Mouse (Mus musculus) spleen, adult 12 weeks (tissue): ENCODE data around the gene Urgcp.
"Not testable (repeated sequence)": the region's sequence is repeated elsewhere in the genome, so short reads cannot be mapped to it uniquely, and the experiment has no call there.

Experiments used
- DNase-seq: peaks from one replicate; pipeline ENCODE4 v3.0.0; 2022; ENCODE audit warnings: low spot score

Urgcp gene

DNA sequence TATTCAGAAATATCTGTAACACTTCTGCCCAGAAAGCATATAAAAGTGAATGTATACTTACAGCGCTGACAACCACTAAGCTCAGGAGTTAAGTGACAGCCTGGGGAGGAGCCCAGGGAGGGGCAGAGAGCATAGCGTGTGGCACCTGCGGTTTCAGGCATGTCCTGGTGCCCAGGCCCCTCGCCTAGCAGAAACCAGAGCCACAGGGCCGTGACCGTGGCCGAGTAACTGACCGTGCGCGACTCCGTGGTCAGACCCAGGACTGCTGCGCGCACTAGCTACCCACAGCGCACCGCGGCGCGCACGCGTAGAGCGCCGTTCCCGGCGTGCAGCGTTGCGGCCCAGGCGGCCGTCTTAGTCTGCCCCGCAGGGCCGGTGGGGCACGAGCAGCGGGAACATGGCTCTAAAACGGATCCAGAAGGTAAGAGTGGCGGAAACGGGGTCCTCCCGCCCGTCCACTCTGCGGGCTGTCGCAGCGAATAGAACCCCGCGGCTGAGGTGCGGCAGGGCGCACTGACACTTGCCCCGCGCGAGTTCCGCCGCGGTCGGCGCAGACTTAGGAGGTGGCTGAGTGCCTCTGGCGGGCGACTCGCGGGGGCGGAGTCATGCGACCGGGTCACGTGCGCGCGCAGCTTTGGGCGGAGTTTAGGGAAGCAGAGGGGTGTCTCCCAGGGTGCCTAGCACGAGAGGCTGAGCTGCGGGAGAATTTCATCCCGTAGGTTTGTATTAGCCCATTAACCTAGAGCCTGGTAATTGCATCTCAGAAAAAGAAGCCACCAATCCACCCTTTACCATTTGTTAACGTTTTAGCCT is at the start of gene Urgcp:
Urgcp (minus strand) TSS at position 557 of the 813 bp plus-strand sequence.
- DNase-seq: peak; percentile 81

DNA sequence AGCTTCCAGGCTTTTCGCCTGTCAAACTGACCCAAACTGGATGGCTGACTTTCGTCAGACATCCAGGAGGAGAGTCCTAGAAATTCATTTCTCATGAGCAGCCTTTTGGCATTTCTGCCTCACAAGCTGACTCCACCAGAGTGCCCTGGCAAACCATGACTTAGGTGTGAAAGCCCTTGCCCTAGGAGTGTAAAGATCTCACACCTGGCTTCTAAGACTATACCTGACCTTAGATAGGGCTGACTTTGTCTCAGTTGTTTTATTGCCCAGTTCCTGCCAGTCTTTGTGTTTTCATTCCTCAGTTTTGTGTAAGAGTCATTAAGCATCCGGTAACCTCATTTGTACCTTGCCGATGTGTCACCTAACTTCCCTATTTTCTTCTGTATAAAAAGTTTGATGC is 47.3 kb upstream of the Urgcp start:
- DNase-seq: not testable (repeated sequence)

DNA sequence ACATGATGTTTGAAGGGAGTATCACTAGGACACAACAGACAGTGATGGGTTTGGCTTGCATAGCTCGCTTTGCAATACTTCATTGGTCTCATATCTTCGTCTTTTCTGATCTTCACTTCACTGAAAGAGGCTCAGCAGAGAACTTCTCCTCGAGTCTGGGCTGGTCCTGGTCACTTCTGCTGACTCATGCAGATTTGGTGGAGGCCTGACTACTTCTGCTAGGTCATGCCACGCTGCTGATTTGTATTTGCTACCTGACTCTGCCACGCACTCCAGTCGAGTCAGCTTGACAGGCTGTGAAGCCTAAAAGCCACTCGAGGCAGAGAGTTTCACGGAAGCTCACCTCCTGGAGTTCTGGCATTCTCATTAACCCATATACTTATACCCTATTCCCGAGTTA is 45.8 kb upstream of the Urgcp start:
- DNase-seq: no peak

DNA sequence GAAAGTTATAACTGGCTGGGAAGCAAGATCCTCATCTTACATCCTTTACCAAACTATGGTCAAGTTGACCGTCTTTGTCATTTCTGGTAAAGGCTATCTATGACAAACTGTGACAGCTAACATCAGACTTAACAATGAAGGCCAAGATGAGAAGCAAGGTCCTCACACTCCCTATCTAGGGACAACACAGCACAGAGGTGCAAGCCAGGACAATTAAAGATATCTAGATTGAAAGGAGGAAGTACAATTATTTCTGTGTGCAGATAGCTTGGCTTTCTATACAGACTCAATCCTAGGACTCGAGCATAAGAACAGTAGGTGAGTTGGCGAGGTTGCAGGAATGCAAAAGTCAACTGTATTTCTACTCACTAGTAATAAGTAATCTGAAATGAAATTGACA is 43.5 kb upstream of the Urgcp start:
- no peak for DNase-seq

DNA sequence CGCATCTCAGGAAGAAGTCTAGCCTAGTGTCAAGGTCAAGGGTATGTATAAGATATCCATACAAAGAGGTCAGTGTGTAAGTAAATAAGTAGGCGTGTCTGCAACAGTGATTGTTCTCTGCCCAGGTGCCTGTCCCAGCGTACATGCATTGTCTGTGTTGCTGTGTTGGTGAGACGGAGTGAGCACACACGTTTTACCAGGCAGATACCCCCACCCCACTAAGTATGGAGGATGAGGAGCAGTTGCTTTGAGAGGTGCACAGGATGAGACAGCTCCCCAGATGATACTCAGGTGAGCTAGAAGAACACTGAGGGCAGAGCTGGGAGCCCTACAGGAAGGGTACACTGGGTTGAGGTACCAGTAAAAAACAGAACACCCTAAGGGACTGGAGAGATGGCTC is 42.0 kb upstream of the Urgcp start:
- DNase-seq: no peak

DNA sequence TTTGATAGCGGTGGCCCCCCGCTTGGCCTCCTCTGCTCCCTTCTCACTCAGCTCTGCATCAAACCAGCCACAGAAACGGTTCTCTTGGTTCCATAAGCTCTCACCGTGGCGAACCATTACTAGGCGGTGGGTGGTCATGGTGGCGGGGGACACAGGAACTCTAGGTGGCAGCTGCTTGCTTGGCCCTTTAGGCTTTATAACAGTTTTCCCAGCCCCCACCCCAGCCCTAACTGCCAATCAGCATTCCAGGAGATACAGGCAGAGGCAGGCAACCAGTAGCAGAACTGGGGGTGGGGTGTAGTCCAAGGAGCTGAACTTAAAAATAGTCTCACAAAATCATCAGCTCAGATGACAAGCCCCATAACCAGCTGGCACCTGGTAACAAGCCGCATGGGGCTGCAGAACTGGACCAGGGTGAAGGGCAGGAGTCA is 41.4 kb upstream of the Urgcp start, which contains the start of gene Pgam2:
Pgam2 (minus strand) TSS at position 183 of the 431 bp plus-strand sequence.
- no peak for DNase-seq

DNA sequence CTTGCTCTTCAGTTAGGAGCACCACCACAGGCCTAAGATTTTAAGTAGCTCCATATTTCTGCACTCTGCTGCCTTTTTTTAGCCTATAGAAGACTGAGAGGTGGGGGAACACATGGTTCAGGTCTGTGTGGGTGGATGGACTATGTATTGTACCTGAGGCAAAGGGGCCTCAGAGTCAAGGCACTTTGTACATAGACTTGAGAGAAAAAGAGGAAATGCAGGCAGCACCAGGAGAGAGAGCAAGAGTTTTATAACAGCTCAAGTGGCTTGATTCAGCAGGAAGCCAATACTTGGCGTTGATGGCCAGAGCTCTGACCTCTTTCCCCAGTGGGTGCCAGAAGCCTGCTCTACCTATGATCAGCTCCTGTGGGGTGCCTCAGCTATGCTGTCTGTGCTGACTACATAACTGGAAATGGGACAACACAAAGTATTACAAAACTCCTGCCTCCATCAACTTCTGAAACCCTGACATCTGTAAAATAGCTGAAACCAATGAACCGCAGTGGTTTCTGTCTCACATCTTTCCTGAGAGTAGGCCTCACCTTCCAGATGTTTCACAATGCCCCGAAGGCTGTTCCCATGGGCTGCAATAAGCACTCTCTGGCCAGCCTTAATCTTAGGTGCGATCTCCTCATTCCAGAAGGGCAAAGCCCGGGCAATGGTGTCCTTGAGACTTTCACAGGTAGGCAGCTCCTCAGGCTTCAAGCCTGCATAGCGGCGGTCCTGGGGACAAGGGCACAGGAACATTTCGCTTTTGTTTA is 40.5 kb upstream of the Urgcp start:
- DNase-seq: no peak

DNA sequence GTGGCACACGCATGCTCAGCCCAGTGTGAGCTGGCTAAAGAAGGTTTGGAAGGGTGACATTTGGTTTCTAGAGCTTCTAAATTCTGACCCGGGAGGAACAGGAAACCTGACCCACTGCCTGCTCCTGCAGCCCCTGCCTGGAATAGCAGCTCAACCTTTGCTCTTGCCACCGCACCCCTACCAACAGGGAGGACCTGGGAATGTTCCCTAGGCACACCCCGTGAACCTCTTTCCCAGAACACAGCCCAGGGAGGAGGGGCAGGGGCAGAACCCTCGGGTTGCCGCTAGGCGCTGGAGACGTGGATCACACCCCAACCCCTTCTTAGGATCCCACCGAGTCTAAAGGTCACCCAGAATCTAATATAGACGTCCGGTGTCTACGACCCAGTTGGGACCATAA is 39.8 kb upstream of the Urgcp start:
- no peak for DNase-seq

DNA sequence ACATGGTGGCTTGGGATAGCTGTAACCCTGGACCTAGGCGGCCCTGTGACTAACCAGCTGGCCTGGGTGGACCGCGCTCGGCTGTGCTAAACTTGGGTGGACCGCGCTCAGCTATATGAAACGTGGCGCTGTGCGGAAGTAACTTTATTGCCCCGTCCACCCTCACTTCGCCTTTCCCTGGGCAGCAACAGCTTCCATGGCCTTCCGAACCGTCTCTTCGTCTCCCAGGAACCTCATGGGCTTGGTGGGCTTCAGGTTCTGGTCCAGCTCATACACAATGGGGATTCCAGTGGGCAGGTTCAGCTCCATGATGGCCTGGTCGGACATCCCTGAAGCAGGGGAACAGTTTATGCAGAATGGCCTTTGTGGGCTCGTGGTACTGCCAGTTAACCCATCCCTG is 39.3 kb upstream of the Urgcp start:
- no peak for DNase-seq

DNA sequence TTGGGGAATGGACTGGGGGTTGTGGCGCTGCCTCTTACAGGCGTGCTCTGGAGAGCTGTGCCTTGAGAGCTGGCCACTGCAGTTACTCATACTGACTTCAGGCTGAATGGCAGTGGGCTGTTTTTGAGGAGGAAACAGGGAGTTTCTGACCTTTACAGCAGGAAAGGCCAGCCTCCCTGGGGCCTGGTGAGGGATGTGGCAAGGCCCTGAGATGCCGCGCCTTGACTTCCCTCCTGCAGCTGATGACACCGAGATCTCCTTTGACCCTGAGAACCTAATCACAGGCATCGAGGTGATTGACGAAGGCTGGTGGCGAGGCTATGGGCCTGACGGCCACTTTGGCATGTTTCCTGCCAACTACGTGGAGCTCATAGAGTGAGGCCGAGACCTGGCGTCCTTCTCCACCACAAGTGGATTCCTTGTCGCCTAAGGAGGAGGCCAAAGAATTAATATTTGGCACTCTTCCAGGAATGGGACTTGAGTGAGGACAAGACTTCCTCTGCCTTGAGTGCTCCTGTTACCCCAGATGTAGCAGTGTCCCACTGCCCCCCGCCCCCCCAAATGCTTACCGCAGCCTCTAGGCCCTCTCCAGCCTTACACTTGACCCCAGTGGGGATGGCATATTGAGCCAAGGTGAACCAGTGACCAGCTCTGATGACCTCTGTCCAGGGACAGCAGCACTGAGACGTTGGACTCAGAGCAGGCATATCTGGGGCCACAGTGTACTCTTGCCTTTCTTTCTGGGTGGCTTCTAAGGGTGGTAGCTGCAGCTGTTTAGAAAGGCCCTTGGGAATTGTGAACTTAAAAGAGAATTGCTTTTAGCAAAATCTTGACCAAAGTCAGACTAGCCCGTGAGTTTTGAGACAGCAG is 37.7 kb upstream of the Urgcp start:
- DNase-seq: no peak

DNA sequence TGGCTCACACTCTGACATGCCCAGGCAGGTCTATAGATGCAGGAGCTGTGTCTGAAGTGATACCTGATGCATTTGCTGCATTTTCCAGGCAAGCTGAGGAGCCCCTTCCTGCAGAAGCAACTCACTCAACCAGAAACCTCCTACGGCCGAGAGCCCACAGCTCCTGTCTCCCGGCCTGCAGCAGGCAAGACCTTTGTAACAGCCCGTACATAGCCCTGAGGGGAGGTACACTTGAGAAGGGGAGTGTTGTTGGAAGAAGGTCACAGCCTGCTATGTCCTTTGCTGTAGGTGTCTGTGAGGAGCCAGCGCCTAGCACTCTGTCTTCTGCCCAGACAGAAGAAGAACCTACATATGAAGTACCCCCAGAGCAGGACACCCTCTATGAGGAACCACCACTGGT is 35.8 kb upstream of the Urgcp start:
- DNase-seq: no peak

DNA sequence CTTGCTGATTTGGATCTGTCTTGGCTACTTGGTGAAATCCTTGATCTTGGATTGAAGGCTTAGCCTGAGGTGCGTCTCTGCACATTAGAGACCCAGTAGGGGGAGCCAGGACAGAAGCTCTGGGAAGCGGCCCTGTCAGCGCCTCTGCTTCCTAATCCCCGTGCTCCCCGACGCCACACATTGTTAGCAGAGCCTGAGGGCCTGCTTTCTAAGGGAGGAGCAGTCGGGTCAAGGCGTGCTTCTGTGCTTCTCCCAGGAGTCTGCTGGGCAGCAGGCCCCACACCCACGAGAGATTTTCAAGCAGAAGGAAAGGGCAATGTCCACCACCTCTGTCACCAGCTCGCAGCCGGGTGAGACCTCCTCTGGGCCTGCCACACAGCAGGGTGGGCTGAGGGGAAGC is 35.2 kb upstream of the Urgcp start:
- no peak for DNase-seq

DNA sequence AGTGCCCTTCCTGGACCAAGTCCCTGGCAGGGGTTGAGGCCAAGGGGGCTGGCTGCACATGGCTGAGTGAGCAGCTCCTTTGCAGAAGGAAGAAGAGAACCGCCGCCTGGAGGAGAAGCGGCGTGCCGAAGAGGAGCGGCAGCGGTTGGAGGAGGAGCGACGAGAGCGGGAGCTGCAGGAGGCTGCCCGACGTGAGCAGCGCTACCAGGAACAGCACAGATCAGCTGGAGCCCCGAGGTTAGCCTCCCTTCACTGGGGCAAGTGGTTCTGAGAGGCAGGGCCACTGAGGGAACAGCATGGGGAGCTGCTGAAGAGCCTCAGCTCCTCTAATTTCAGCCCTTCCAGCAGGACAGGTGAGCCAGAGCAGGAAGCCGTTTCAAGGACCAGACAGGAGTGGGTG is 34.8 kb upstream of the Urgcp start:
- no peak for DNase-seq

DNA sequence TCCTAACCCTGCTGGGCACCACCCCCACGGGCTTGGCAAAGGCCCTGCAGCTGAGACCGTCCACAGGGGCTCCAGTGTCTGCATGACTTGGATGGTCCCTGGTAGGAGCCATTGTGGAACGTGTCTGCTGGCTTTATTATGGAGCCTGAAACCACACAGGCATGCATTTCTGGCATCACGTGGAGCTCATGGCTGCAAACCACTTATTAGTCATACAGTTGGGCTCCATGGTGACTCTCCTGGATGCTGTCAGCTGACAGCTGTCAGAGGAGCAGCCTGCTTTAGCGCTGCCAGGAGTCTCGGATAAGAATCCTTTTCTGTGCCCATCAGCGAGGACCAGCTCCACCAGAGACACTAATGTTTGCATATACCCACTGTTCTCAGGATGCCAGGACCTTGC is 33.5 kb upstream of the Urgcp start:
- DNase-seq: no peak

DNA sequence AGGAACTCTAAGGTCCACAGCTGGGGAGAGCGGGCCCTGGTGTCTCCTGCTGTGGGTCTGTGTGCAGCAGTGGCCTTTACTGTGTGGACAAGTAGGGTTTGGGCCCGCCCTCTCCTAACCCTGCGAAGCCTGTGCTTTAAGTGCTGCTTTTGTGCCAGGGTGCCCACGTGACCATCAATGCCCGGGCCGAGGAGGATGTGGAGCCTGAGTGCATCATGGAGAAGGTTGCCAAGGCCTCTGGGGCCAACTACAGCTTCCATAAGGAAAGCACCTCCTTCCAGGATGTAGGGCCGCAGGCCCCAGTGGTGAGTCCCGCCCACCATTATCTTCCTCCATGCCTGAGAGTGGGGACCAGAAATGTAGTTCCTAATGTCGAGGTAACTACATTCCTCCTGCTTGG is 33.1 kb upstream of the Urgcp start:
- DNase-seq: no peak

DNA sequence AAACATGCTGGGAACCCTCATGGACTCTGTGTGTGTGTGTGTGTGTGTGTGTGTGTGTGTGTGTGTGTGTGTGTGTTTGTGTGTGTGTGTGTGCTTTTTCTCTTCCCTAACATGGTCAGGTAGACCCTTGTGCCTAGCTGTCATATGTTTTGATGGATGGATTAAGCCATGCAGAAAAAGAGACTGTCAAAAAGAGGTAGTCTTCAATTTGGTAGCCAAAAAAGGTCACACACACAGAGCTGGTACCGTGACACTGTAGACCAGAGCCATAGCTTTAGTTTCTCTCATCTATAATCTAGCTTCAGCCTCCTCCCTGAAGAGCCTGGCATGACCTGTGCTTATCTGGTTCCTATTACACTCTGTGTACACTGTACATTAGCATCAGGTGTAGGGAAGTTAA is 28.3 kb upstream of the Urgcp start:
- no peak for DNase-seq

DNA sequence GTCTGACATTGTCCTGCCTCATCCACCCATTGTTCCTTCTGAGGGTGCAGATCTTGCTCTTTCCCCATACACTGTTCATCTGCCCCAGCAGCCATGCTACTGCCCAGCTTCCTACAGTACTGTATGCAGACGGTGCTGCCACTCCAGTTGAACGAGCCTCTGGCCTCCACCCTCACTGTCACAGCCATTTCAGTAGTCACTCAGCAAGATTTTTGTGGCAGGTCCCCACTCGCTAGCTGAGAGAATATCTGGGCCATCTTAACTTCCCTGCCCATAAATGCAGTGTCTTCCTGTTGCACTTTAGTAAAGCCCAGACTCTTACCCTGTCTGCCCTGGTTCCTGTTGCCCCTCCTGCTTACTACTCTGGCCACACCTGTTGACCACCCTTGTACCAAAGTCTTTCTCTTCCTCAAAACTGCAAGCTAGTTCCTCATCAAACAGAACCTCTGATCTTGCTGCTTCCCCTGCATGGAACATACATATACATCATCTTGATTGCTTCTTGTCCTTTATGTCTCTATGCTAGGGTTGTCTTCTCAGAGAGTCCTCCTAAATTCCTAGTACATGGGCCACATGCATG is 27.7 kb upstream of the Urgcp start:
- DNase-seq: peak; percentile 21

DNA sequence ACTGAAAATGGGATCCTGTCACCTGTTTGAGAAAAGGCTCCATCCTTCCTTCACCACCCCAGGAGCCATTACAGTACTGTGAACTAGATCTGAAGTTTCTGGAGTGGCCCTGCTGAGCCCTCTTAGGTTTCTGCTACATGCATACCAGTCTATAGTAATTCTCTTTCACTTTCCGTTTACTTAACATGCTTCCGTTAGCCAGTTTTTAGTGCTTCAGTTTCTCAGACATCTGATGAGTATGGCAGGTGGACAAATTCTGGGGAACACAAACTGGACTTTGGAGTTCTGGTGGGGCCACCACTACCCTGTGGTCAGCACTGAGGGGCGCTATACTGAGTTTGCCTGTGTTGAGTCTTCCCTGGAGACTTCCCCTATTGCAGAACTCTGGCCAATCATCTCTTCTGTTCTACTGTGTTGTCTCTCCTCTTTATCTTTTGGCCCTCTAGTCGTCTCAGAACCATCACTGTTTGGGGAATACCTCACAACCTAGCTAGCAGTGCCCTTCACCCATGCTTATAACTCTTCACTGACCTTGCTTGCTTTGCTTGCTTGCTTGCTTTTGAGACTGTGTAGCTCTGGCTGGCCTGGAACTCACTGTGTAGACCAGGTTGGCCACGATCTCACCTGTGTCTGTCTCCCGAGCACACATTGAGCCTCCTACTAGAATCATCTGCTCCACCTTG is 27.0 kb upstream of the Urgcp start:
- peak; percentile 28 for DNase-seq

DNA sequence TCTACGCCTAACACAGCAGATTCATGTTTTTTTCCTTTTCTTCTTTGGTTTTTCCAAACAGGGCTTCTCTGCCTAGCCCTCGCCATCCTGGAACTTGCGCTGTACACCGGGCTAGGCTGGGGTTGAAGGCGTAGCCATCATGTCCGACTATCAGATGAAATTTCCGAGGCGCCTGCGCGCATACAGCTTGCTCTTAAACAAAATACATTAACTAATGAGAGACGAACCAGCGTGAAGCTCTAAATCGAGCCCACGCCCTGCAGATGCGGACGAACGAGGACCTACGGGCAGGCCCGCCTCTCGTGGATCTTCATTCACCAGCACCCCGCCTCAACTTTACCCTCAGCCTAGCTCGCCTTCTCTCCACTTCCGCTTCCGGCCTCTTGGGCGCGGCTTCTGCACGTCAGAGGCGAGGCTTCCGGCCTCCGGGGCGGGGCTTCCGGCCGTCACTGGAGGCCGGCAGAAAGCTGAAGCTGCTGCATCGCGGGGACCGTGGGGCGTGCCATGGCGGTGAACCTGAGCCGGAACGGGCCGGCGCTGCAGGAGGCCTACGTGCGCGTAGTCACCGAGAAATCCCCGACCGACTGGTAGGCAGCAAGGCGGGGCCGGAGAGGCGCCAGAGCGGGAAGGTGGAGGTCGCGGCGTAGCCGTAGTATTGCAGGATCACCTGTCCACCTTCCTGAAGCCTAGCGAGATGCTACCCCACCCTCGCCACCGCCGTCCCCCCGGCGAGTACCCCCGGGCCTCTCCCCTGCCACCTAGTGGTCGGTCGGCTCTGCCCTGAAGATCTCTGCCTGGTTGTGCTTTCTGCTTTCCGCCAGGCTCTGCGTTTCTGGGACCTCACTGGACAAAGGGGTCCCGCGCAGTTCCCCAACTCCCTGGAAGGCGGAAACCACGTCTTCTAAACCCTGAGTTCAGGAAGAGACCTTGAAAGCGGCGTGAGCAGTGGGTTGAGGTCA is 26.2 kb upstream of the Urgcp start, which contains the start of gene Dbnl:
Dbnl (plus strand) TSS at position 433 of the 959 bp plus-strand sequence.
- peak; percentile 97 for DNase-seq

DNA sequence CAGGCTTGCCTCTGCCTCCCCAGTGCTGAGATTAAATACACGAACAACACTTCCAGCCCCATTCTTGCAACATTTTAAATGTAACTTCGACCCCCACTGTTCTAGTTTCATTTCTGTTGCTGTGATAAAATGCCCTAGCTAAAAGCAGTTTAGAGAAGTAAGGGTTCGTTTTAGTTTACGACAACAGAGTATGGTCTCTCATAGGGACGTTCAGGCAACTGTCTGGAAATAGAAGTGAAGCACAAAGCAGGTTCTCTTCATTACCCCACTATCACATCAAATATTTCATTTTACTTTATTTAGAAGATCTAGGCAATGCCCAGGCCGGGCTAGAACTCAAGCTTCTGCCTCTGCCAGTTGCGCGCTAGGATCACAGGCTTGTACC is 25.5 kb upstream of the Urgcp start:
- no peak for DNase-seq
